Mouse (Mus musculus): ENCODE data around the gene Igsf3.

- TF ChIP-seq POLR2A (IDR thresholded peaks at IDR 0.05; ENCODE audit: low read depth, low read length) (no peak), CTCF (conservative IDR thresholded peaks at IDR 0.05; ENCODE audit: insufficient read depth, insufficient read length, low read depth, low read length) (no peak)
Measured at GRCm38 (mm10) chr3:101444437-101444836, 67.6 kb downstream of the Igsf3 start.
